Mouse (Mus musculus): ENCODE data around the gene Slc39a13.

GRCm38 (mm10) chr2:91080784-91081513 lies 10.7 kb upstream of the Slc39a13 start:
- TF ChIP-seq TAL1 (IDR thresholded peaks at IDR 0.05; ENCODE audit: low read length) (no peak), GATA1 (IDR thresholded peaks at IDR 0.05; ENCODE audit: low read length) (no peak)
